Mouse (Mus musculus): ENCODE measurements around the gene Rbm26. TPM values are rescaled to one million over a fixed set of nuclear protein-coding genes. Genes with fewer than 3 reads are reported as not detected.

The Rbm26 gene
- total RNA-seq, 2 experiments from 2014 or later = 17.2 to 21.5 TPM

GRCm38 (mm10) chr14:105084106-105084505 lies 93.0 kb downstream of the Rbm26 start:
- no peak overlapping the region for H3K27ac ChIP-seq
- no peak overlapping the region for H3K4me3 ChIP-seq
- intact Hi-C loops (cut with DNase I) = no loop called here
- no peak for DNase-seq
- no peak for TF ChIP-seq CTCF (IDR thresholded peaks at IDR 0.05)

- no peak for TF ChIP-seq CTCF (IDR thresholded peaks at IDR 0.05)
- intact Hi-C loops (cut with DNase I) = no loop called here
- H3K4me3 ChIP-seq = no peak overlapping the region
- no peak overlapping the region for H3K27ac ChIP-seq
- DNase-seq = no peak
Observed at GRCm38 (mm10) chr14:105074776-105075175, 102.4 kb downstream of the Rbm26 start.

GRCm38 (mm10) chr14:105074376-105074775 lies 102.8 kb downstream of the Rbm26 start:
- no peak overlapping the region for H3K27ac ChIP-seq
- DNase-seq = no peak
- TF ChIP-seq CTCF (IDR thresholded peaks at IDR 0.05) = no peak
- intact Hi-C loops (cut with DNase I) = no loop called here
- no peak overlapping the region for H3K4me3 ChIP-seq

GRCm38 (mm10) chr14:105071010-105071509 lies 106.1 kb downstream of the Rbm26 start:
- Histone ChIP-seq H3K4me3 (no peak overlapping the region), H3K27ac (no peak overlapping the region)
- intact Hi-C loops (cut with DNase I) = no loop called here
- TF ChIP-seq CTCF (IDR thresholded peaks at IDR 0.05) = no peak
- no peak for DNase-seq

- no peak for TF ChIP-seq CTCF (IDR thresholded peaks at IDR 0.05)
- intact Hi-C loops (cut with DNase I) = no loop called here
Observed at GRCm38 (mm10) chr14:105070258-105071009, 106.7 kb downstream of the Rbm26 start.

GRCm38 (mm10) chr14:105068060-105068459 lies 109.1 kb downstream of the Rbm26 start:
- TF ChIP-seq CTCF (IDR thresholded peaks at IDR 0.05) = no peak
- no peak for DNase-seq
- Histone ChIP-seq H3K4me3 (no peak overlapping the region), H3K27ac (no peak overlapping the region)
- intact Hi-C loops (cut with DNase I) = no loop called here

More at GRCm38 (mm10) chr14:105070258-105071009, 106.7 kb downstream of the Rbm26 start:
- DNase-seq = no peak
- Histone ChIP-seq H3K4me3 (no peak overlapping the region), H3K27ac (no peak overlapping the region)

GRCm38 (mm10) chr14:105064243-105064642 lies 112.9 kb downstream of the Rbm26 start:
- no peak for TF ChIP-seq CTCF (IDR thresholded peaks at IDR 0.05)
- DNase-seq = no peak
- no peak overlapping the region for H3K27ac ChIP-seq
- intact Hi-C loops (cut with DNase I) = no loop called here
- no peak overlapping the region for H3K4me3 ChIP-seq

GRCm38 (mm10) chr14:105061230-105061629 lies 115.9 kb downstream of the Rbm26 start:
- H3K27ac ChIP-seq = no peak overlapping the region
- DNase-seq = no peak
- intact Hi-C loops (cut with DNase I) = no loop called here
- no peak overlapping the region for H3K4me3 ChIP-seq
- TF ChIP-seq CTCF (IDR thresholded peaks at IDR 0.05) = no peak

GRCm38 (mm10) chr14:105057934-105058333 lies 119.2 kb downstream of the Rbm26 start:
- Histone ChIP-seq H3K27ac (no peak overlapping the region), H3K4me3 (no peak overlapping the region)
- intact Hi-C loops (cut with DNase I) = no loop called here
- no peak for TF ChIP-seq CTCF (IDR thresholded peaks at IDR 0.05)
- DNase-seq = no peak

Other genes with a start within 250 kb of the Rbm26 start
- gene Ndfip2, start 81.2 kb upstream of the Rbm26 start, total RNA-seq (2021) = 10 to 100 TPM; 12.8 to 13.0 TPM

Measured in gastrocnemius, adult 2 months (tissue).